Mouse (Mus musculus) neural tube, embryonic 15.5 days (tissue): Measurements from ENCODE around the gene Lrr1. TPM values are rescaled to one million over a fixed set of nuclear protein-coding genes. Genes with fewer than 3 reads are reported as not detected.
"Not testable (repeated sequence)": the region's sequence is repeated elsewhere in the genome, so short reads cannot be mapped to it uniquely, and the experiment has no call there.

Source experiments
- ATAC-seq: fragments of 200-750 bp; cut with Nextera tagmentation; 2 replicates; pipeline ENCODE4 v1.8.0; 2017; ENCODE audit warnings: mild to moderate bottlenecking, moderate TSS enrichment, moderate library complexity; ENCODE audit not compliant: low FRiP score
- H3K27ac ChIP-seq: fragments of 300-500 bp; sonication (generic); replicated peaks from 2 replicates; pipeline ENCODE4 v1.5.1; 2015; ENCODE audit warnings: mild to moderate bottlenecking, inconsistent platforms
- H3K27me3 ChIP-seq: fragments of 300-500 bp; sonication (generic); replicated peaks from 2 replicates; pipeline ENCODE4 v1.6.1; 2015; ENCODE audit warnings: inconsistent platforms
- H3K36me3 ChIP-seq: fragments of 300-500 bp; sonication (generic); 2 replicates; pipeline ENCODE4 v1.6.1; 2015; ENCODE audit warnings: inconsistent platforms
- H3K4me1 ChIP-seq: fragments of 300-500 bp; sonication (generic); 2 replicates; pipeline ENCODE4 v1.6.1; 2015; ENCODE audit warnings: inconsistent platforms
- H3K4me2 ChIP-seq: fragments of 300-500 bp; sonication (generic); 2 replicates; pipeline ENCODE4 v1.6.1; 2015; ENCODE audit warnings: inconsistent platforms, mild to moderate bottlenecking, moderate library complexity
- H3K4me3 ChIP-seq: fragments of 300-500 bp; sonication (generic); replicated peaks from 2 replicates; pipeline ENCODE4 v1.5.1; 2015; ENCODE audit warnings: mild to moderate bottlenecking, inconsistent platforms
- H3K9ac ChIP-seq: fragments of 300-500 bp; sonication (generic); replicated peaks from 2 replicates; pipeline ENCODE4 v1.6.1; 2015; ENCODE audit warnings: mild to moderate bottlenecking, inconsistent platforms
- H3K9me3 ChIP-seq: fragments of 300-500 bp; sonication (generic); replicated peaks from 2 replicates; pipeline ENCODE4 v1.6.1; 2016; ENCODE audit warnings: inconsistent platforms
- WGBS: fragments of 180-500 bp; shearing (Covaris S2); methylation state at CpG from one replicate; pipeline ENCODE4 v1.1.7; 2015; ENCODE audit warnings: mixed read lengths; 5-methylcytosine and 5-hydroxymethylcytosine counted together
- polyA plus RNA-seq: library from polyadenylated mRNA; unstranded; fragments of >200 nt; fragmentation: Nextera tagmentation; extraction: Ambion mirVana; gene quantifications from 2 replicates; pipeline ENCODE4 v1.2.1, GENCODE M21; 2015

Gene Lrr1
- polyA plus RNA-seq, 1 experiment from 2014 or later, result 4.1 TPM

- Histone ChIP-seq H3K4me1 (peaks cover 4% of the 10 kb centered on the region; the same call in 1 of the 2 replicates), H3K4me3 (no peak overlapping the region), H3K27ac (no peak overlapping the region), H3K9ac (no peak overlapping the region), H3K36me3 (no peaks in the 10 kb centered on the region), H3K4me2 (no peak overlapping the region), H3K27me3 (no peaks in the 10 kb centered on the region), H3K9me3 (no peaks in the 10 kb centered on the region)
- 77% methylated on average over 6 of the region's 6 CpGs for WGBS
- no peak for ATAC-seq
Measured at GRCm38 (mm10) chr12:69143460-69143859, 25.2 kb upstream of the Lrr1 start.

- WGBS, result 91% methylated on average over 5 of the region's 5 CpGs
- H3K9me3 ChIP-seq, result no peaks in the 10 kb centered on the region
- peaks cover 8% of the 10 kb centered on the region for H3K4me1 ChIP-seq
- no peak overlapping the region for H3K4me2 ChIP-seq
- H3K27ac ChIP-seq, result no peak overlapping the region
- H3K4me3 ChIP-seq, result no peak overlapping the region
- H3K9ac ChIP-seq, result no peak overlapping the region
- no peaks in the 10 kb centered on the region for H3K27me3 ChIP-seq
- no peak for ATAC-seq
- H3K36me3 ChIP-seq, result no peaks in the 10 kb centered on the region
Measured at GRCm38 (mm10) chr12:69147166-69147735, 21.4 kb upstream of the Lrr1 start.

GRCm38 (mm10) chr12:69150049-69150448 lies 18.6 kb upstream of the Lrr1 start:
- H3K27me3 ChIP-seq, result no peaks in the 10 kb centered on the region
- peak overlapping the region; percentile 43 for H3K4me2 ChIP-seq
- H3K36me3 ChIP-seq, result no peaks in the 10 kb centered on the region
- peaks cover 8% of the 10 kb centered on the region for H3K4me1 ChIP-seq
- H3K9ac ChIP-seq, result no peak overlapping the region
- peak overlapping the region; percentile 12 for H3K4me3 ChIP-seq
- ATAC-seq, result peak; percentile 83
- H3K27ac ChIP-seq, result peak overlapping the region; percentile 77
- WGBS, result 37% methylated on average over 13 of the region's 13 CpGs
- H3K9me3 ChIP-seq, result no peaks in the 10 kb centered on the region

- no peak overlapping the region for H3K4me3 ChIP-seq
- no peak overlapping the region for H3K4me2 ChIP-seq
- H3K9me3 ChIP-seq, result no peaks in the 10 kb centered on the region
- 90% methylated on average over 2 of the region's 2 CpGs for WGBS
- H3K36me3 ChIP-seq, result peaks cover 16% of the 10 kb centered on the region
- H3K4me1 ChIP-seq, result peaks cover 13% of the 10 kb centered on the region
- no peak overlapping the region for H3K27ac ChIP-seq
- H3K27me3 ChIP-seq, result no peaks in the 10 kb centered on the region
- no peak for ATAC-seq
- no peak overlapping the region for H3K9ac ChIP-seq
Measured at GRCm38 (mm10) chr12:69155923-69156322, 12.7 kb upstream of the Lrr1 start.

GRCm38 (mm10) chr12:69156436-69156835 lies 12.2 kb upstream of the Lrr1 start:
- H3K9me3 ChIP-seq, result no peaks in the 10 kb centered on the region
- no peaks in the 10 kb centered on the region for H3K27me3 ChIP-seq
- 87% methylated on average over 4 of the region's 4 CpGs for WGBS
- H3K4me2 ChIP-seq, result no peak overlapping the region
- H3K4me3 ChIP-seq, result no peak overlapping the region
- no peak for ATAC-seq
- peaks cover 16% of the 10 kb centered on the region for H3K36me3 ChIP-seq
- H3K9ac ChIP-seq, result no peak overlapping the region
- peaks cover 13% of the 10 kb centered on the region for H3K4me1 ChIP-seq
- H3K27ac ChIP-seq, result no peak overlapping the region

GRCm38 (mm10) chr12:69157107-69157506 lies 11.5 kb upstream of the Lrr1 start:
- no peaks in the 10 kb centered on the region for H3K27me3 ChIP-seq
- H3K4me3 ChIP-seq, result no peak overlapping the region
- H3K27ac ChIP-seq, result no peak overlapping the region
- peaks cover 16% of the 10 kb centered on the region for H3K36me3 ChIP-seq
- H3K4me2 ChIP-seq, result peak overlapping the region; percentile 65; the same call in 1 of the 2 replicates
- H3K4me1 ChIP-seq, result peaks cover 13% of the 10 kb centered on the region
- 96% methylated on average over 2 of the region's 2 CpGs for WGBS
- no peak overlapping the region for H3K9ac ChIP-seq
- no peak for ATAC-seq
- H3K9me3 ChIP-seq, result no peaks in the 10 kb centered on the region

- ATAC-seq, result no peak
- Histone ChIP-seq H3K4me3 (peak overlapping the region; percentile 69), H3K9me3 (no peaks in the 10 kb centered on the region), H3K4me1 (peaks cover 13% of the 10 kb centered on the region), H3K9ac (peak overlapping the region; percentile 83), H3K27ac (peak overlapping the region; percentile 94), H3K36me3 (peaks cover 16% of the 10 kb centered on the region), H3K4me2 (peak overlapping the region; percentile 65), H3K27me3 (no peaks in the 10 kb centered on the region)
- under 1% methylated on average over 19 of the region's 19 CpGs for WGBS
Measured at GRCm38 (mm10) chr12:69158366-69158764, 10.2 kb upstream of the Lrr1 start.

GRCm38 (mm10) chr12:69158765-69159577 lies 9.6 kb upstream of the Lrr1 start, which contains the start of gene Rps29:
Gene Rps29, minus strand, starts transcription at chr12:69159186.
- H3K27ac ChIP-seq, result peak within 1 kb of the TSS; percentile 94
- peak; percentile 99 for ATAC-seq
- peaks cover 16% of the 10 kb centered on the region for H3K36me3 ChIP-seq
- peak within 1 kb of the TSS; percentile 65 for H3K4me2 ChIP-seq
- under 1% methylated on average over 63 of the region's 68 CpGs for WGBS
- not testable (repeated sequence) for H3K27me3 ChIP-seq, H3K9me3 ChIP-seq
- H3K4me3 ChIP-seq, result peak within 1 kb of the TSS; percentile 69
- H3K9ac ChIP-seq, result peak within 1 kb of the TSS; percentile 83
- peaks cover 13% of the 10 kb centered on the region for H3K4me1 ChIP-seq

GRCm38 (mm10) chr12:69159578-69159940 lies 9.1 kb upstream of the Lrr1 start:
- H3K4me2 ChIP-seq, result peak overlapping the region; percentile 39
- no peaks in the 10 kb centered on the region for H3K27me3 ChIP-seq
- H3K4me3 ChIP-seq, result peak overlapping the region; percentile 69; the same call in 1 of the 2 replicates
- H3K27ac ChIP-seq, result 0 out of 2 replicates have a peak overlapping the region, but pooled peaks have one; percentile 58
- peaks cover 16% of the 10 kb centered on the region for H3K36me3 ChIP-seq
- no peak overlapping the region for H3K9ac ChIP-seq
- 4% methylated on average over 9 of the region's 9 CpGs for WGBS
- H3K9me3 ChIP-seq, result no peaks in the 10 kb centered on the region
- peak; percentile 9; the same call in 1 of the 2 replicates for ATAC-seq
- peaks cover 13% of the 10 kb centered on the region for H3K4me1 ChIP-seq

- H3K36me3 ChIP-seq, result peaks cover 16% of the 10 kb centered on the region
- not testable (repeated sequence) for H3K9me3 ChIP-seq, H3K27me3 ChIP-seq, ATAC-seq, H3K9ac ChIP-seq, H3K27ac ChIP-seq, H3K4me2 ChIP-seq, H3K4me3 ChIP-seq
- H3K4me1 ChIP-seq, result peaks cover 13% of the 10 kb centered on the region
- WGBS, result 71% methylated on average over 2 of the region's 2 CpGs
Measured at GRCm38 (mm10) chr12:69160677-69161076, 7.9 kb upstream of the Lrr1 start.

- H3K27ac ChIP-seq, ATAC-seq, H3K4me2 ChIP-seq, H3K4me3 ChIP-seq, H3K9ac ChIP-seq, H3K27me3 ChIP-seq, H3K9me3 ChIP-seq, H3K36me3 ChIP-seq, H3K4me1 ChIP-seq: not testable (repeated sequence)
- 90% methylated on average over 4 of the region's 4 CpGs for WGBS
Measured at GRCm38 (mm10) chr12:69163586-69163985, 5.0 kb upstream of the Lrr1 start.

- Histone ChIP-seq H3K27ac (no peak overlapping the region), H3K9ac (no peak overlapping the region), H3K27me3 (no peaks in the 10 kb centered on the region), H3K36me3 (no peaks in the 10 kb centered on the region), H3K4me2 (no peak overlapping the region), H3K4me3 (no peak overlapping the region), H3K4me1 (peaks cover 11% of the 10 kb centered on the region), H3K9me3 (no peaks in the 10 kb centered on the region)
- WGBS, result 70% methylated on average over 3 of the region's 3 CpGs
- no peak for ATAC-seq
Measured at GRCm38 (mm10) chr12:69164904-69165303, 3.7 kb upstream of the Lrr1 start.
